Mouse (Mus musculus): ENCODE measurements around the gene Metrnl.
A peak's percentile ranks its signal among the peaks of the same experiment; 100 is the strongest.

Gene Metrnl

DNA sequence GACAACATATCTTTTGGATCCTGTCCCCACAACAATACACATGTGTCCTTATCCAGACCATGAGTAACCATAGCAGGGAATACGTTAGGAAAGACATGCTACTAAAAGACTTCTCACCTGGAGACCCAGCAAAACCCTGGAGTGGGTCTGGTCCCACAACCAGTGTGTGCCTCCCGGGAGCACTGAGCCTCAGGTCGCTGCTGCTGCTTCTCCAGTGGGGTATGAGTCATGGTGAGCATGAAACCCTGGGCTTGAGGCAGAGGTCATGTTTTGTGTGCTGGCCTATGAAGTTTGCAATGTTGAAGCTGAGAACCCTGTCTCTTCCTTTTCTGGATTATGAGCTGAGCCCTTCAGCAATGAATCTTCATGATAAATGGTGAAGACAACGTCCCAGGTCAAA is 15.3 kb upstream of the Metrnl start:
- no peak for DNase-seq

DNA sequence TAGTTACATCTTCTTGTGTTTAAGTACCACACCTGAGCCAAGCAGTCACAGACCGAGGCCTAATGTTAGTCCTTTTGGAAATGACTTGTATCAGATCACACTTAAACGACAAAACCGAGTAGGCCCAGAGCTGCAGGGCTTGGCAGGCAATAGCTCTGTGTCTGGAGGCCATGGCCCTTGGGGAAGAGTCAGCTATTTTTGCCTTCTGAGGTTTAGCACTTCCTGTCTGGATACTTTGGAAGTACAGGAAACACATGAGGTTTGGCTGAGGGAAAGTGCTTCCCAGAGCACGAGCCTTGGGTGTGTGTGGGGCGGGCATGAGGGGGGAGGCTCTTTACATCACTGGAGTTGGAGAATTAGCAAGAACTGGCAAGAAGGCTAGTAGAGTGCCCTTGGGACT is 14.7 kb upstream of the Metrnl start:
- DNase-seq = no peak

- no peak for DNase-seq
Measured at GRCm38 (mm10) chr11:121688024-121688423, 13.3 kb upstream of the Metrnl start.

DNA sequence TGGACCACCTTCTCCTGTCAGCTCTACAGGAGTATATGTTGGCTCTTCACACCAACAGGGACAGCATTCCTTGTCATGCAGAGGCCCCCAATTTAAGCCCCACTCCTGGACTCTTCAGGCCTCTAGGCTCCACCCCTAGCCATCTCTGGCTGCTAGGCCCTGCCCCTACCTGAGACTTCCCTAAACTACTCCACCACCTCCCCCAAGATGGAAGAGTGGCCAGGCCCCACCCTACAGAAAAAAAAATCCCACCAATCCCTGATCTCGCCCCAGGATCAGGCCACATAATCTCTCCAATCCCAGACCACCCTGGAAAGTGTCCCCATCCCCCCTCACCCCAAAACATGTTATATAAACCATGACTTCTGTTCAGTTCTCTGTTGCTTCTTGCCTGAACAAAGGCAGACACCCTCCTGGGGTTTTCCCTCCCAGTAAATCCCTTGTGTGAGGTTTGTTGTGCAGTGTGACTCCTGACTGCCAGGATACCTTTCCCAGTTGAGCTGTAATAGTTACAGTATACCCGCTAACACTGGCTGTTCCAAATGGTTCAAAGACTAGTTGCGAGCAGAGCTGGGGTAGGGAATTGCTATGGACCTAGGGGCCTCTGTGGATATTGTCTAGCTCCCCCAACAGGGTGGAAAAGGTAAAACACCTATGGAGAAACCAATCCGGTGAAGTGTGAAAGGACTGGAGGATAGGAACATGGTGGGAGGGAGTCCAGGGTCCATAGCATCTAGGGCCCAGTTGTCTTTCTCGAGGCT is 5.9 kb upstream of the Metrnl start:
- no peak for DNase-seq

DNA sequence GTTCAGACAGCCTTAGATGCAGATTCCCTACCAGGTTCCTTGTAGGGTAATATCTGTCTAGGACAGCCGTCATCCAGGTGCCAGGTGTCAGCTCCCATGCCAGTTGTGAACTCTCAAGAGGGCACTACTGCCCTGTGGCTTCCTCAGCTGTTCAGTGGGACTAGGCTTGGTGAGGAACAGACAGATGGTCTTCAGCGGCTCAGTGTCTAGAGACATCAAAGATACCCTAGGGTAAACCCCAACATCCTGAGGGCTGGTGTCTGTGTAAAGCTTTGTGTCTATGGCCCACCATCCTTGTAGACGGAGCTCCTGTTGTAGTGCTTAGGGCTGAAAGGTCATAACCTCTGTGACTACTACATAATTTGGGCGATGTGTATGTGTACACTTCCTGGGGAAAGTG is 4.1 kb upstream of the Metrnl start:
- no peak for DNase-seq

DNA sequence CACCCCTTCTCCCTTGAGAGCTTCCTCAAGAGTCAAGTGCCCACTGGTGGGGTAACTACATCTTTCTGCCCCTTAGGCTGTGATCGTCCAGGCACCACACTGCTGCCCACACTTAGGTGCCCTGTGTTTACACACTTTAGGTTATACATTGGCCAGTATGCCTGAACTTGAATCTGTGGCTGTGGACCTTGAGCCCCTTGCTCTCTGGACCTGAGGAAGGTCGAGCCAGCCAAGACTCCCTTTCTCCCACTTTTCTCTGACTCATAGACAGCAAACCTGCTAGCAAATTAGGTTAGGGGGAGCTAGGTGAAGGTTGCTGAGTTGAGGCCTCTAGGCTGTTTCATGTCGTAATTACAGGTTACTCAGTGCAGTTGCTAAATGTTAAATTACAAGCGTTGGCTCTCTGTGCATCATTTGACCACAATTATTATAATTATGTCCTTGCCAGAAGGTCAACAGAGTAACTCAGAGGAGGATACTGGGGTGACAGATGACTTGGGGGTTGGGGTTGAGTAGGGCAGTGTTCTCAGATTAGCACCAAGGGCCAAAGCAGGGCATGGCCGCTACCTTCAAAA is 2.9 kb upstream of the Metrnl start:
- no peak for DNase-seq

GRCm38 (mm10) chr11:121702111-121702894 is 959 bp downstream of the Metrnl start:
- peak; percentile 84 for DNase-seq

GRCm38 (mm10) chr11:121702895-121703618 is 1.7 kb downstream of the Metrnl start:
- DNase-seq = peak; percentile 74

- no peak for DNase-seq
Measured at GRCm38 (mm10) chr11:121703619-121704215, 2.4 kb downstream of the Metrnl start.

DNA sequence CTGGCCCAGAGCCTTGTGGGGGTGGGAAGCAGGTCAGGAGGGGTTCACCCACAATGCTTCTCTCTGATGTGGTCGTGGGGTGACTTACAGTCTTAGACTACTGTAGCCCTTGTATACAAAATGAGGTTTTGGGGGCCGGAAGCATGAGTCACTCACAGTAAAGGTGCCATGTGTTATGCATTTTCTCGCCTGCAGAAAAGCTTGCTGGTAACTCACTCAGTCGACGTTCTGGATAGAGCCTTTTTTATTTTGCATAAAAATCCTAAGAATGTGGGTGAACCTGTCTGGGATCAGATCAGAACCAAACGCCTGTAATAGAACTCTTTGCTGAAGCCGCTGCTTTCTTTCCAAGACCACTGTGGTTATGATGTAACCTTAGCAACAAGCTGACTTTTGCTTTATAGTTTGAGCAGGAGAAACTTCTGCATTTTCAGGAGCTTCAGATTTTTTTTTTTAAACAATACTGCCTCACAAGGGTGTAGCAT is 5.2 kb downstream of the Metrnl start:
- peak; percentile 52 for DNase-seq

DNA sequence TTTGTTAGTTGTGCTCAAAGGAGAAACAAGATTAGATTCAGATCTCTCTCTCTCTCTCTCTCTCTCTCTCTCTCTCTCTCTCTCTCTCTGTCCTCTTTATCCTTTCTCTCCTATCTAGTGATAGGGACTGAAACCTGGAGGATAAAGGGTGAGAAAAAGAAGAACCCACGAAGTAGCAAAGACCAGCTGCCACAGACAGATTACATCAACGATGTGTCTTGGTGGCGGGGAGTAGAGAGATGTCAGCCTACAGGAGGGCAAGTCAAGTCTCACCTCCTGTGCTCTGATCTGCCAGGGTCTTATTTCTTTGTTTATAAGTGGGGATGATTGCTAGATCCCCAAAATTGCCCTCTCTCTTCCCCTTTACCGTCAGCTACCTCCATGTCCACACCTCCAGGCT is 7.9 kb downstream of the Metrnl start:
- DNase-seq = no peak

- no peak for DNase-seq
Measured at GRCm38 (mm10) chr11:121710245-121710644, 8.9 kb downstream of the Metrnl start.

- DNase-seq = no peak
Measured at GRCm38 (mm10) chr11:121712987-121713386, 11.6 kb downstream of the Metrnl start.

DNA sequence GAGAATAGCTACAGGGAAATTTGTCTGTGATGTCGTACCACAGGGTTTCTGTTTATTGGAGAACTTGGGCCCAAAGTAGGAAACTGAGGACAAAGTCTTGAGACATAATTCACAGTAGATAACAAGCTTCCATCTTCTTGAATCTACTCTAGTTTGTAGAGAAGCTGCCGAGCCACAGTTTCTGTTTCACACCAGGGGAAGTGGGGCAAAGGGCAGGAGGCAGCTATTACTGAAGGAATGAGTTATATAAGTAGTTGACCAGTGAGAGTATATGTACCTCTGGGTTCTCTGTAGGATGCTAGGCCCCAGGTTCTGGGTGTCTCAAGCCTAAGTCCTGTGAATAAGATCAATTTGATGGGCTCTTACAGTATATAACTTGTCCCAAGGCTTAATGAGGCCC is 12.2 kb downstream of the Metrnl start:
- no peak for DNase-seq

GRCm38 (mm10) chr11:121714745-121715485 is 13.6 kb downstream of the Metrnl start:
- DNase-seq = no peak

- no peak for DNase-seq
Measured at GRCm38 (mm10) chr11:121717724-121718123, 16.4 kb downstream of the Metrnl start.

GRCm38 (mm10) chr11:121720752-121721151 is 19.4 kb downstream of the Metrnl start:
- DNase-seq = no peak

- no peak for DNase-seq
Measured at GRCm38 (mm10) chr11:121722434-121722833, 21.1 kb downstream of the Metrnl start.

GRCm38 (mm10) chr11:121726625-121727024 is 25.3 kb downstream of the Metrnl start:
- DNase-seq = no peak

- DNase-seq = no peak
Measured at GRCm38 (mm10) chr11:121734184-121734583, 32.8 kb downstream of the Metrnl start.

- no peak for DNase-seq
Measured at GRCm38 (mm10) chr11:121734892-121735291, 33.5 kb downstream of the Metrnl start.

GRCm38 (mm10) chr11:121738616-121739015 is 37.3 kb downstream of the Metrnl start:
- no peak for DNase-seq
